ENCODE assay signal across 14 mouse cellular contexts in genomic region chr9:115387471-115388360, GRCm38 (mm10).
DNase-seq lines count a peak whose midpoint lies in the region; ATAC-seq and TF ChIP-seq lines count a peak whose summit lies in the region.
"Had no signal": no experiment of that assay in that cellular context is flagged by ENCODE, and none has a peak within 500 bp of the region (broad histone marks: within the 10 kb centered on the region; RNA-seq: fewer than 3 reads in every experiment).

No protein-coding gene starts in this region.

- no peaks in the 10 kb centered on the region for H3K27me3 ChIP-seq in heart, postnatal 0 days (ENCODE audit: control insufficient read depth, insufficient read depth, low read length)
- no peaks in the 10 kb centered on the region for H3K27me3 ChIP-seq in heart, embryonic 11.5 days (ENCODE audit: control insufficient read depth, insufficient read depth, low read length)
- H3K27me3 ChIP-seq in kidney, adult 2 months (replicated peaks; ENCODE audit: control insufficient read depth, insufficient read depth, low read length) = no peaks in the 10 kb centered on the region
- H3K27me3 ChIP-seq in kidney, embryonic 14.5 days (ENCODE audit: control insufficient read depth, insufficient read depth, low read length) = no peaks in the 10 kb centered on the region
- H3K27me3 ChIP-seq in forebrain, embryonic 11.5 days (ENCODE audit: control insufficient read depth, insufficient read depth, low read length) = no peaks in the 10 kb centered on the region
- H3K27me3 ChIP-seq: embryonic facial prominence, embryonic 13.5 days; limb, embryonic 13.5 days had no signal

- TF ChIP-seq POLR2A in kidney, adult 2 months (IDR thresholded peaks at IDR 0.05; ENCODE audit: low read depth, low read length) = no peak

- ATAC-seq in heart, postnatal 0 days (ENCODE audit: insufficient read depth, low read depth) = no peak
- no peak for ATAC-seq in heart, embryonic 11.5 days (replicated peaks; ENCODE audit: insufficient number of reproducible peaks, low FRiP score, low TSS enrichment)
- ATAC-seq in CD4-positive, CD25-positive, alpha-beta regulatory T cell, adult 4 months = peak; percentile 79
- peak; percentile 39; the same call in 1 of the 2 replicates for ATAC-seq in neutrophil, adult 5-6 weeks (ENCODE audit: extremely low read depth, insufficient number of reproducible peaks, low FRiP score, poor library complexity, severe bottlenecking)
- ATAC-seq in kidney, embryonic 14.5 days (ENCODE audit: low FRiP score, low TSS enrichment) = no peak
- ATAC-seq in forebrain, embryonic 11.5 days (replicated peaks; ENCODE audit: low FRiP score) = no peak

- H3K36me3 ChIP-seq in heart, postnatal 0 days (replicated peaks; ENCODE audit: control insufficient read depth, insufficient read depth, low read length) = no peaks in the 10 kb centered on the region
- H3K36me3 ChIP-seq in heart, embryonic 11.5 days (ENCODE audit: control insufficient read depth, insufficient read depth, low read length) = no peaks in the 10 kb centered on the region
- no peaks in the 10 kb centered on the region for H3K36me3 ChIP-seq in kidney, adult 2 months (ENCODE audit: control insufficient read depth, insufficient read depth, low read length)
- no peaks in the 10 kb centered on the region for H3K36me3 ChIP-seq in kidney, embryonic 14.5 days (ENCODE audit: control insufficient read depth, insufficient read depth, low read length)
- no peaks in the 10 kb centered on the region for H3K36me3 ChIP-seq in forebrain, embryonic 11.5 days (ENCODE audit: control insufficient read depth, insufficient read depth, low read length)
- H3K36me3 ChIP-seq: embryonic facial prominence, embryonic 13.5 days; limb, embryonic 13.5 days had no signal

- no peak overlapping the region for H3K27ac ChIP-seq in heart, postnatal 0 days (ENCODE audit: low read depth)
- no peak overlapping the region for H3K27ac ChIP-seq in heart, embryonic 11.5 days (ENCODE audit: low read depth, low read length)
- H3K27ac ChIP-seq in kidney, adult 2 months (ENCODE audit: insufficient read depth, low read depth, low read length) = no peak overlapping the region
- no peak overlapping the region for H3K27ac ChIP-seq in kidney, embryonic 14.5 days (ENCODE audit: low read depth, low read length)
- H3K27ac ChIP-seq in forebrain, embryonic 11.5 days (ENCODE audit: low read depth, low read length) = no peak overlapping the region
- H3K27ac ChIP-seq: embryonic facial prominence, embryonic 13.5 days; hindbrain, embryonic 14.5 days; limb, embryonic 13.5 days had no signal

- H3K9ac ChIP-seq in heart, postnatal 0 days (replicated peaks; ENCODE audit: low read depth, low read length) = no peak overlapping the region
- H3K9ac ChIP-seq in heart, embryonic 11.5 days (ENCODE audit: low read depth, low read length) = no peak overlapping the region
- no peak overlapping the region for H3K9ac ChIP-seq in kidney, embryonic 14.5 days (ENCODE audit: low read depth, low read length)
- H3K9ac ChIP-seq in forebrain, embryonic 11.5 days (ENCODE audit: low read length) = no peak overlapping the region
- H3K9ac ChIP-seq: embryonic facial prominence, embryonic 13.5 days; hindbrain, embryonic 14.5 days; limb, embryonic 13.5 days had no signal

- TF ChIP-seq EP300 in heart, postnatal 0 days (IDR thresholded peaks at IDR 0.05; ENCODE audit: low read depth) = no peak

- no peak overlapping the region for H3K4me3 ChIP-seq in heart, postnatal 0 days (ENCODE audit: low read depth, low read length)
- H3K4me3 ChIP-seq in heart, embryonic 11.5 days (ENCODE audit: low read depth, low read length) = no peak overlapping the region
- H3K4me3 ChIP-seq in kidney, adult 2 months (ENCODE audit: insufficient read depth, low read depth, low read length) = no peak overlapping the region
- H3K4me3 ChIP-seq in kidney, embryonic 14.5 days (ENCODE audit: low read length) = no peak overlapping the region
- H3K4me3 ChIP-seq in forebrain, embryonic 11.5 days (ENCODE audit: low read depth, low read length) = no peak overlapping the region
- H3K4me3 ChIP-seq: embryonic facial prominence, embryonic 13.5 days; limb, embryonic 13.5 days had no signal

- peaks cover 7% of the 10 kb centered on the region for H3K4me1 ChIP-seq in heart, postnatal 0 days (ENCODE audit: control insufficient read depth, insufficient read depth)
- peaks cover 22% of the 10 kb centered on the region for H3K4me1 ChIP-seq in heart, embryonic 11.5 days (ENCODE audit: control insufficient read depth, insufficient read depth, low read length)
- H3K4me1 ChIP-seq in kidney, adult 2 months (ENCODE audit: control insufficient read depth, insufficient read depth, low read length) = 0 out of 2 replicates have a peak, but pooled peaks cover 3% of the 10 kb centered on the region
- peaks cover 18% of the 10 kb centered on the region for H3K4me1 ChIP-seq in kidney, embryonic 14.5 days (ENCODE audit: control insufficient read depth, insufficient read depth, low read length)
- H3K4me1 ChIP-seq in forebrain, embryonic 11.5 days (replicated peaks; ENCODE audit: control insufficient read depth, insufficient read depth, low read length) = no peaks in the 10 kb centered on the region; the same call in 1 of the 2 replicates

- WGBS in heart, postnatal 0 days = 68% methylated on average over 26 of the region's 26 CpGs
- 76% methylated on average over 26 of the region's 26 CpGs for WGBS in heart, embryonic 11.5 days (ENCODE audit: insufficient replicate concordance)
- WGBS in kidney, adult 2 months = 83% methylated on average over 26 of the region's 26 CpGs
- WGBS in kidney, embryonic 14.5 days = 81% methylated on average over 26 of the region's 26 CpGs
- 90% methylated on average over 26 of the region's 26 CpGs for WGBS in forebrain, embryonic 11.5 days

- peak overlapping the region; percentile 33; the same call in 1 of the 2 replicates for H3K4me2 ChIP-seq in heart, postnatal 0 days (ENCODE audit: low read depth, low read length)
- no peak overlapping the region for H3K4me2 ChIP-seq in heart, embryonic 11.5 days
- H3K4me2 ChIP-seq in kidney, embryonic 14.5 days (replicated peaks; ENCODE audit: low read depth, low read length) = no peak overlapping the region
- H3K4me2 ChIP-seq in forebrain, embryonic 11.5 days (ENCODE audit: low read depth, low read length, severe bottlenecking) = no peak overlapping the region
- H3K4me2 ChIP-seq: embryonic facial prominence, embryonic 13.5 days; hindbrain, embryonic 14.5 days; limb, embryonic 13.5 days had no signal

- DNase-seq in heart, postnatal 0 days (ENCODE audit: low spot score) = no peak
- DNase-seq in c-Kit-positive CD71-negative TER-119-negative erythroid progenitor cells, embryonic 14.5 days (ENCODE audit: low read depth) = peak; percentile 18
- no peak for DNase-seq in kidney, adult 2 months
- DNase-seq in forebrain, embryonic 11.5 days (ENCODE audit: low spot score) = no peak
- DNase-seq: kidney, postnatal 36 days; midbrain, embryonic 14.5 days; retina, postnatal 1 day had no signal

- no peak for TF ChIP-seq CTCF in heart, postnatal 0 days (IDR thresholded peaks at IDR 0.05; ENCODE audit: low read depth)
- no peak for TF ChIP-seq CTCF in kidney, adult 2 months (conservative IDR thresholded peaks at IDR 0.05; ENCODE audit: insufficient read depth, insufficient read length, low read depth, low read length)

- no peaks in the 10 kb centered on the region for H3K9me3 ChIP-seq in heart, postnatal 0 days (replicated peaks; ENCODE audit: control insufficient read depth, low read length)
- H3K9me3 ChIP-seq in heart, embryonic 11.5 days (replicated peaks; ENCODE audit: control insufficient read depth, low read length) = no peaks in the 10 kb centered on the region
- no peaks in the 10 kb centered on the region for H3K9me3 ChIP-seq in kidney, embryonic 14.5 days (ENCODE audit: control insufficient read depth, low read length)
- no peaks in the 10 kb centered on the region for H3K9me3 ChIP-seq in forebrain, embryonic 11.5 days (ENCODE audit: control insufficient read depth, low read length)
- H3K9me3 ChIP-seq: limb, embryonic 13.5 days had no signal

Comparison
In these comparisons a context has a peak if more than half of its experiments do, and no peak if none do; other contexts are left out.
1. ATAC-seq: peak in CD4-positive, CD25-positive, alpha-beta regulatory T cell, adult 4 months (single experiment) and neutrophil, adult 5-6 weeks (single experiment); none in heart, postnatal 0 days (single experiment), heart, embryonic 11.5 days (single experiment), kidney, embryonic 14.5 days (single experiment) and forebrain, embryonic 11.5 days (single experiment).